Mouse (Mus musculus): ENCODE data around the gene Fam118a.
"Not testable (repeated sequence)": the region's sequence is repeated elsewhere in the genome, so short reads cannot be mapped to it uniquely, and the experiment has no call there.

Fam118a gene

DNA sequence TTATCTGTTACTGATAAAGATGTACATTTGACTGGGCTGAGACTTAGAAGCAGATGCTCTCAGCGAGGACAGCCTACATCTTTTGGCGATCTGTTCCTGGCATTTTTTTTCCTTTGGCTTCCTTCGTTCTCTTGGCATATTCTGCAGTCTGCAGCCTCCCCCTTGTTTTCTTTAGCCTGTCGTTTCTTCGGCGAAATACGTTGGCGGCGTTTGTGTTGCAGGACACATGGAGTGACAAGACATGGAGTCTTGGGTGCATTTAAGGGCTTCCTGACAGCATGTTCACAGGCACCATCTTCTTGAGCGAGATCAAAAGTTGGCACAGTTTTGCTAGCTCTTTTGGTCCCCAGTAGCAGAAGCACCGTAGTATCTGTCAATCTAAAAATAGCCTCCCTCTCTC lies 13.0 kb upstream of the Fam118a start:
- no peak for DNase-seq

DNA sequence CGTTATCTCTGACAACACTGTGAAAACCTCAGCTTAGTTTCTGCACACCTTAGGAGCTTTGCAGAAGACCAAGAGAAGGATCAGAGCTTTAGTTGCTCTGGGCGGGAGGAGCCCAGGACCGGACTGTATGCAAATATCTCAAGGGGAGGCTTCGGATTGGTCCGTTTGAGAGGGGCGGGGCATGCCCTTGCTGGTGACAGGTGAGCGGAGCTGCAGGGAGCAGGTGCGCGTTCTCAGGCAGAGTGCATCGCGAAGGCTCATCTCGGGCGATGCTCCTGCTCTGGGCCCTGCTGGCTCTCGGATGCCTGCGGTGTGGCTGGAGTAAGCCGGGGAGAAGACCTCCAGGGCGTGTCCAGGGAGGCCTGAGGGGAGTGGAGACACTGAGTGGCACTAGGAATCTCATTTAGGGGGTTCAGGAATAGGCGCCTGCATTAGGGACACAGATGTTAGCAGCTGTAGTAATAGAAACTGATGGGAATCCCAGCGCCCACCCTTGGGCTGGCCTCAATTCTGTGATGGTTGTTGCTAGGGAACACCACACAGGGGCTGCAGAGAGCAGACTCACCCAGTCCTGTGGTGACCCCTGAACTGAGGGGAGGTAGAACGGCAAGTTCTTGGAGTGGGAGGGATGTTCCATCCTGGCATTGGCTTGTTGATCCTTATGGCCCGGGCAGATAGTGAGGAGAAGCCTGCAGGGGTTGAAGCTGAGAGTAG lies 11.6 kb upstream of the Fam118a start, which contains the start of gene Upk3a:
Gene Upk3a, plus strand, starts transcription at position 191 of the 714 bp plus-strand sequence.
- DNase-seq: no peak

DNA sequence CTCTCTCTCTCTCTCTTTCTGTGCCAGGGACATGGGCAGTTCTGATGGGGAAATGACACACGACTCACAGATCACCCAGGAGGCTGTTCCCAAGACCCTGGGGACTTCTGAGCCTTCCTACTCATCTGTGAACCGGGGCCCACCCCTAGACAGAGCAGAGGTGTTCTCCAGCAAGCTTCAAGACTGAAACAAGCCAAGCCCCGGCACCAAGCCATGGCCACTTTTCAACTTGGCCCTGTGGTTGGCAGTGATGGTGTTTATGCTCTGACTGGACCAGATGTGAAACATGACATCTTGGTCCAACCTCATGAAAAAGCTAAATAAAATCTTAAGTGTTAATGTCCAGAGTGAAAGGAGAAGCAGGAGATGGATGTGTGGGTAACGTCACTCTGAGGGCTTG lies 6.5 kb upstream of the Fam118a start:
- no peak for DNase-seq

DNA sequence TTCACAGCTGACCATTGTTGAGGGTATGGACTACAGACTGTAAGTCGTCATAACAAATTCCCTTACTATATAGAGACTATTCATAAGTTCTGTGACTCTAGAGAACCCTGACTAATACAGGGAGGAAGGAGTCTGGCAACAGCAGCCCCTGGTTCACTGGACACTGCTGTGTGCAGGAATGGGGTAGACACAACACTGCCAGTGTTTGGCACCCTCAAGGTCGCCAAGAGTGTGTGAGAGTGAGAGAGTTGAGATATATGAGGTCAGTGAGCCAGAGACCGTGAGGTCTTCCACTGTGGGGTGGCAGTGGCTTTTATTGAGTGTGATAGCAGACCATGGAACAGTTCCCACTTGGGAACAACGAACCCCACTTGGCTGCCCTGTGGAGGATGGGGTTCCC lies 2.6 kb upstream of the Fam118a start:
- DNase-seq: no peak

DNA sequence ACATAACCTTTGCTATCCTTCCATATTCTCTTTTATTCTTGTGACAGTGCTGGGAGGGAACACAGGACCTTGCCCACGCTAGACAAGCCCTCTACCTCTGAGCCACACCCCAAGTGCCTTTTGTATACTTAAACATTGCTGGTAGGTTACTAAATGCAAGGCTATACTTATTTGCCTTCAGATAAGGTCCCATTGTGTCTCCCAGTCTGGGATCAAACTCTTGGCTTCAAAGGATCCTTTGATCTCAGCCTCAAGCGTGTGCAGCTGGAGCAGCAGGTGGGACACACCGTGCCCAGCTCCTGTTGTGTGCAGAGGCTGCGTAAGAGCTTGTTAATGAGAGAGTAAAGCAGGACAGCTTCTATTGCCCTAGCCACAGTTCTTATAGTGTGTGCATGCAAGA lies 1.0 kb upstream of the Fam118a start:
- no peak for DNase-seq

DNA sequence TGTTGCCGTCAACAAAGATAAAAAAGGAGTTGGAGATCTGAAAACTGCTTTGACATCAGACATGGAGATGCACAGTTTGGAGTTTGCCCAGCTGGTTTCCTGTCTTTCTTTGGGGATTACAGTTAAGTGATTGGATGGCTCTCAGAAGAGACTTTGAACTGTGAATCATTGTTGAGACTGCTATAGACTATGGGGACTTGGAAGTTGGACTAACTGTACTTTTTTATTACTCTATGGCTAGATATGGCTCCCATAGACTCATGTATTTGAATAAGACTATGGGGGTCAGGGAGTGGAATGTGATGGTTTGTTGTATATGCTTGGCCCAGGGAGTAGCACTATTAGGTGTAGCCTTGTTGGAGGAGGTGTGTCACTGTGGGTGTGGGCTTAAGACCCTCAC lies 1.9 kb downstream of the Fam118a start:
- not testable (repeated sequence) for DNase-seq

DNA sequence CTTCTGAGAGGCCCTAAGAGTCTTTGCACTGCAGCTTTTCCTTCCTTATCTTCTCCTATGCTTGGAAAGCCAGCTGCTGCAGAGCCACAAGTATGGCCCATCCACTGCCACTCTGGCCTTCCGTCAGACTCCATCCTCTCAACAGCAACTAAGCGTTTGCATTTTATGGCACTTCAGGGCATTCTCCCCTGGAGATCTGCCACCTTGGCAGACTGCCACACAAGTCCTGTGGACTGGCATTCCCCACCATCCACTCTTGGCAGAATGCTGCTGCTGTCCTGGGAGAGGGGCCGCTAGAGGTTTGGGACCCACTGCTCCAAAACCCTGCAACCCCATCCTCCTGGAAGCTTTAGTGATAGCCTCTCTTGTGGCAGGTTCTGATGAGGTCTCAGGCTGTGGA lies 3.1 kb downstream of the Fam118a start:
- DNase-seq: no peak

DNA sequence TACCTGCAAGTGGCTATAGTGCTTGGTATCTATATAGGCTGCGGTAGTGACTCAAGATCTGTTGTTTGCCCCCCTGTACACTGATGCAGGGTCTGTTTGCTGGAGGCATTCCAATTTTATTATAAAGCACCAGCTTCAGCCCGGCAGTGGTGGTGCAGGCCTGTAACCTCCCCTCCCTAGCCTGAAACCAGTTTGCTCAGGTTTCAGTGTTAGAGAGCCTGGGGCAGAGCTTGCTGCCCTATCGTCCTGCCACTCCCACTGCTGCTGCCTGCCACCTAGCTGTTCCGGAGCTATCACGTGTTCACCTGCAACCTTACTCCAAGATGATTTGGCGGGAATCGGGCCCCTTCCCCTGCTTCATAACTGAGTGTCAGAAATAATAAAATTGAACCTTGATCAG lies 5.2 kb downstream of the Fam118a start:
- DNase-seq: not testable (repeated sequence)

DNA sequence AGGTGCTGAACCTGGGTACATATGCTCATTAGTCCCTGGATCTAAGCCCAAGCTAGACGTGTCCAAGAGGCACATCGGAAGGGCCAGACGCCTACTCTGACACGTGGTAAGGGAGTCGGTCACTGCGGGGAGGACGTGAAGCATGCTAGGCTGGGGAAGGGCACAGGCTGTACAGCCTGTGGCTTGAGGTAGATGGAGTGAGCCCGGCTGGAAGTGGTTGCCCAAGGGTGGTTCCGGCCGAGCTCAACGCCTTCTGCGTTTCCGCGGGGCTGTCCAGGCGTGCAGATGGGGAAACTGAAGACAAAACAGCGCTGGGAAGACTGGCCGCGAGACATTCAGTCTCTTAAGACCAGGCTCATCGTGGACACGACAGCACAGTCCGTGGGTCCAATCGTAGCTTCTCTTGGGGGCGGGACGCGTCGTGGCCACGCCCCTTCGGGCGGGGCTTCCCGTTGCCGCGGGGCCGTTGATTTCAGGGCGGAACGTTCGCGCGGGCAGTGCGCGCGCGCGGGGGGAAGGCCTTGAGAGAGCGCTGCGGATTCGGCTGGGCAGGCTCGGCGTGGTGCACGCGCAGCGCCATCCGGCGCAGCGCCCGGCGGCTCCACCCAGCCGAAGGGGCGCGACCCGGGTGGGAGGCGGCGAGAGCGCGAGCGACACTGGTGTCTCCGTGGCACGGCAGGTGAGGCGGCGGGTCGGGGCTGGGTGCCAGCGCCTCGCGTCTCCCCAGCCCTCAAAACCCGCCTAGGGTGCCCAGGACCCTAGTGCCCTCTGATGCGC lies 8.0 kb downstream of the Fam118a start:
- peak; percentile 97 for DNase-seq

DNA sequence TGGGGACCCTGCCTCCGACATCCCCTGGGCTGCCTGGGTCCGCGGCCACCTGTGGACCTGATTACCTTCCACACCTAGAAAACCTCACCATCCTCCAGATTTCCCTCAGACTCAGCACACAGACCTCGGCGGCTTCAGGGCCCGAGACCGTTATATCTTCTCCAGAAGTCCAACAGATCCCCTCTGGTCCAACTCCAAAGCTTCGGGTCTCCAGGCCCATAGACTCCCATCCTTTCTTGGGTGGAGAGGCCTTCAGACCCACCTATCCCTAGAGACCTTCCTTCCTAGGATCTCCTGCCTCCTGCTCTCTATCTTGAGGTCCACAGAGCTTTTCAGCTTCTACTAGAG lies 8.6 kb downstream of the Fam118a start:
- DNase-seq: no peak

DNA sequence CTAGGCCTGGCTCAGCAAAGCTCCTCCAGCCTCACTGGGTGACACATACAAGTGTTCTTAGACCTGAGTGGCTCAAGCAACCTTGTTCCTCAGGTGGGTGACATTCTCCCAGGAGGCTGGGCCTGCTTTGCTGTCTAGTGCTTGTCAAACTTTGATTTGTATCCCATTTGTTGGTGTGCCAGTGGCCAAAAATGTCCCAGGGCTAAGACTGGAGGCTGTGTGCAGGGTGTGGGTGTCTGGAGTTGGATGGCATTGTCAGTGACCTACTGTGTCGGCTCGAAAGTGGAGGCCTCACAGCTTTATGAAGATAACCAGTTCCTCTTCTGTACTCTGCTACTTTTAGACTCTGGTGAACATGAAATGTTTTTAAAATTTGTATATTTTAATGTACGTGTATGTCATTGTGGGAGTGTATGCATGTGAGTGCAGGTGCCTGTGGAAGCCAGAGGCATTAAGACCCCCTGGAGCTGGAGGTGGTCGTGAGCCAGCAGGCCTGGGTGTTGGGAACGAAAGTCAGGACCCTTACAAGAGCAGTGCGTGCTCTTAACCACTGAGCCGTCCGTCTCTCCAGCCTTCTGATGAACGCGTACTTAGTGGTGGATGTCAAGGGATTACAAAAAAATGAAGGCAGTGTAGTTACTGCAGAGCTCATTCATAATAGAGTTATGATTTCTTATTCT lies 12.9 kb downstream of the Fam118a start:
- no peak for DNase-seq

DNA sequence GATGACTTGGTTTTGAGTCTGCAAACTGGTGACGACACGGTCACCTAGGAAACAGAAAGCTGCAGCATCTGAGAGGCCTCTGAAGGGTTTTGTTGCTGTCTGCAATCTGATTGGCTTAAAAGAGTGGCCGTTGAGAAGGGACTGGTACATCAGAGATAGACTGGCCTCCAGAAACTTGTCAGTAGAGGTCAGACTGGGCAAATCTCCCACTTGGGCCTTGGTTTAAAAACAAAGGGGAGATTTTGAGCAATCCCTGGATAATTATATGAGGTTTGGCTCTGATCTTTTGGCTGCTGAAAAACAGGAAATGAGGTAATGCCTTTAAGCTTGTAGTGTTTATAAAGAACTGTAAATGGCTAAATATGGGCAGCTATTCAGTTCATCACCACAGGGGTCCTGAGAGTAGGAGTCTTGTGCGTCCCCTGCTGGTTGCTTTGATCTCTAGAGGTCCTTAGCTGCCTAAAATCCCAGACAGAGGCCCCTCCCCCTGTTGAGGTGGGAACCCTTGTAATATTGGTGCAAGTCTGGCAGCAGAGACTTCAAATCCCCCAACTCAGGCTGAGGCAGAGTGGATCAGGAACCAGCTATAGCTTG lies 13.7 kb downstream of the Fam118a start:
- peak; percentile 40 for DNase-seq

DNA sequence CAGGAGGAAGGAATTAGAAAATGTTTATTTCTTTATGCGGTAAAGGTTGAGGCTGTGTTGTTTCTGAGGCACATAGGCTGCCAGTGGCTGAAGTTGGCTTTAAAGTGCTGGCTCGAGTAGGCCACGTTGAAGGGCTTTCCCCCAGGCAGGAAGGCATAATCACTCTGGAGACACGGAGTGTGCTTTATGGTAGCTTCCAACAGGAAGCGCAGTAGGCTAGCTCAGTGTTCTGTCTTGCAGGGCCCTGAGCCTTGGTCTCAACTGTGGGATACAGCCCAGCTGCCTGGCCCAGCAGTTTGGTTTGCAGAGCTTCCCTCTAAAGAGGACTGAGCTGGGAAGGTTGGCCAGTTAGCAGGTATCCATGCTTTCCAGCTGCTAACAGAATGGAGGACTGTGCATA lies 14.4 kb downstream of the Fam118a start:
- DNase-seq: no peak

DNA sequence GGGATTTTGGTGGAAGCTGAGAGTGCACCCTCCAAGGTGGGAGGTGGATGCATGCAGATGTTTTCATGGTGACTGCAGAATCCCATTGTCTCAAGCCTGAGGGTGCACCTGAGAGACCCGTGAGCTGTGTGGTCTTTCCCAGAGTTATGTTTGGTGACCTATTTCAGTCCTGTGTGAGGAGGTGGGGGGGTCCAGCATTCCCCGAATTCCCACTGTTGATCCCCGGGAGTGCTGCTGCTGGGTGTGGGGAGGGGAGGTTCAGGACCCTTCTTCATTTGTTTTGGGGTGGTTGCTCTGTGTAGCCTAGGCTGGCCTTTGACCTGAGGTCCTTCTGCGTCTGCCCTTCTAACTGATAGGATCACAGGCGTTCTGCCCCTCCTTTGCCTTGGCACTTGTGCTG lies 15.0 kb downstream of the Fam118a start:
- no peak for DNase-seq

DNA sequence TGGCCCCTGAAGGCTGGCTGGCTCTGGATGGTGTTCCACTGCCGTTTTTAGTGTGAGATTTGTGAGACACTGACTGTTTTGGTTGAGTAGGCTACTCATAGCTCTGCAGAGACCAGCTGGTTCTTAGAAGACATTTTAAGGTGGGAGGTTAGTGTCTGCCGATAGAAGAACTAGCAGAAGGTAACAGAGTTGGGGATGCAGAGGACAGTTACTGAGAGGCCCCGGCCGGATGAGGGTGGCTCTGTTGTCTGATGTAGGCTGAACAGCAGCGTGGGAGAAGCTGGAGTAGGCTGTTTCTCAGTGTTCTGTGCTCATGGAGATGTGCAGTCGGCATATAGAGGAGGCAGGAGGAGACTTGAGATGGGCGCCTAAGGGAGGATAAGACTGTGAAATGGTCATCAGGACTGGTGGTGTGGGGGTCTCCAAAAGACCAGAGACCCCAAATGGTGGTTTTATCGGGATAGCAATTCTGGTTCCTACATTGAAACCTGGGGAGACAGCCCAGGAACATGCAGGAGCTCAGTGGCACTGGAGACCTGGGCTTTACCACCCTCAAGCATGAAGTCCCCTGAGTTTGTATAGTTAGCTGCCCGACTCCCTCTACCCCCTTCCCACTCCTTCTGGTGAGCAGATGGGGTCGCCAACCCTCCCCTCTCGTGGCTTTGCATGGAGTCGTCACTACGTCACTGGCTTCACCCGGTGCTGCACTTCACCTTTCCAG lies 17.6 kb downstream of the Fam118a start:
- DNase-seq: no peak

DNA sequence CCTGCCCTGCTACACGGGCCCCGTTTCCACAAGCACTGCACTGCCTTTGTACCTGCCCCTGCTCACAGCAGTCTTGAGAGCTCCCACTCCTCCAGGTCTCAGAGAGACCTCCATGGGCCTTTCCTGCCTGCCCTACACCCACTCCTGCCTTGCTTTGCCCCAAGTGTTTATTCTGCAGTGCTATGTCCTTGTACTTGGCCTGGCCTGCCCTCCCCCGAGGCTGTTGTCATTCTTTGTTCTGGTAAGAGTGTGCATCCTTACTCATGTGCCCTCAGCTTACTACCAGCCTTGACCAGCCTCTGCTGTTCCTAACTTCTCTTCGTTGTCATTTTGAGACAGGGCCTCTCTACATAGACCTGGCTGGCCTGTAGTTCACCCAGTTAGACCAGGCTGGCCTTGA lies 19.1 kb downstream of the Fam118a start:
- DNase-seq: no peak

DNA sequence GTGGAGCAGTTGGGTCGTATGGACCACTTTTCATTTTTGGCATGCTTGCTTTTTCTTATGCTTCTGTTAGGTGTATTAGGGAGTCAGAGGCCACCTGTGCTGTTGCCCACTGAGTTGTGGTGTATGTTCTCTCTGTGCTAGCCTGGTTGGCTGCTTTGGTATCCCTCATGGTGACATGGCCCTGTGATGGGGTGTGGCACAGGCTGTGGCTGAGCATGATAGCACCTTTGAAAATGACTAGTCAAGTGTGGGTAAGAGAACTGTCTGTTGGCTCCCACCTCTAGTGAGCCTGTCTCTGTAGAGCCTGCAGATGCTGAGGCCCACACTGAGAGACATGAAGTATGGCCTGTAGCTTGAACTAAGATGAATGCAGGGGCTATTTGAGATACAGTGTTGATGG lies 21.0 kb downstream of the Fam118a start:
- no peak for DNase-seq

DNA sequence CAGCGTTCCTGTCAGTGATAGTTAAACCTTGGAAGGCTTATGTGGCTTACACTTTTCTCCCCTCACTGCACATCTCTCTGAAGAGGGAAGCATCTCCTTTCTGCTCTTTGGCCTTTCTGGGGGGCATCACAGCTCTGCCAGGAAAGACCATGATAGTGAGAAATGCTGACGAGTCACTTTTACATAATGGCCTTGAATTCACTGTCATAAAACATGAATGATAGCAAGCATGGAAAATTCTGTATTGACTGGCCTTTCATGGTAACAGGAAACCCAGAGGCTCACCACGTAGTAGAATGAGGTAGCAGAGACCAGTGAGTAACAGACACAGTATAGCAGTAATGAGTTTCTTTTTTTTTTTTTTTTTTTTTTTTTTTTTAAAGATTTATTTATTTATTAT lies 25.4 kb downstream of the Fam118a start:
- no peak for DNase-seq

DNA sequence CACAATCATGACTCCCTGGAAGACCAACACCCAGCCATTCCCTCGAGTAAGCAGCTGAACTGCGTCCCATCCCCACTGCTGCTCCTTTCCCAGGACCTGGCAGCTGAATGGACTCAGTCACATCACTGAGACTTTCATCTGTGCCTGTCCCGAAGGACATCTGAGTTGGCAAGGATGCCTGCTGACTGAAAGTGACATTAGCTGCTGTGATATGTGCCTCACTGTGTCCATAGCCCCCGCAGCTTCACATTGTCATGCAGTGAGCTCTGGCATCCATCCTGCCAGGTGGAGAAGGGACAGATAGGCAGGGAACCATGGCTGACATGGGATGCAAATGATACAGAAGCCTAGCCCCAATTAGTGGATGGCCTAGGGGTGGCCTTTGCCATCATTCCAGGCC lies 26.4 kb downstream of the Fam118a start:
- no peak for DNase-seq

DNA sequence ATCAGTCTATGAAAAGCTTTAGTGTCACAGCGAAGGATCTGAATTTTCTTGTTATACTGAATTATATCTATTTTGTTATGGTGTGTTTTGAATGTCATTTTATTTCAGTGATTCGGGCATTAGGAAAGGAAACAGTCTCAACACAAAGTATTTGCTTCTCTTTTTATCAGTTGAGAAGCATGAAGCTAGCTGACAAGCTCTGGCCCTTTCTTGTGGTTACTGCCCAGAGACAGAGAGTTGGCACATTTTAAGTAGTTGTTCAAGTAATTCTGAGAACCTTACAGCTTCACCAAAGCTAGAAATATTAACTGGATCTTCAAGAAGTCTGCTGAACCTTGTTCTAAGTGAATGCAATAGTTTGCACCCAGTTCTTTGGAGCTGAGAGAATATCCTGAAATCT lies 34.7 kb downstream of the Fam118a start:
- DNase-seq: no peak

DNA sequence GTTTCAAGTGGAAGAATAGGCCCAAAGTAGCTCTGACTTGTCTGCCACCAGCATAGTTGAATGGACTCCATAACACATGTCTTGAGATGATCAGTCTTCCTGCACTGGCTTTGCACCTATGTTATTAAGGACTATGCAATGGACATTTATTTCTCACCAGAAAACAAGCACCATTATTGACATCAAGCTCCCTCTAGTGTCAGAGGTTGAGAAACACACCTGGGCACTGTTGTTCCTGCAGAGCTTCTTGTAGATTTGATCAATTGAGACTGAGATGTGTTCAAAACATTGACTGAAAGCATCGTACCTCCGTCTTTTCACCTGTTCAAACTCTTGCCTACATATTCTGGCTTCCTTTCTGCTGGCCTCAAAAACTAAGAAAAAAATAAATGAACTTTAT lies 41.8 kb downstream of the Fam118a start:
- DNase-seq: peak; percentile 32

DNA sequence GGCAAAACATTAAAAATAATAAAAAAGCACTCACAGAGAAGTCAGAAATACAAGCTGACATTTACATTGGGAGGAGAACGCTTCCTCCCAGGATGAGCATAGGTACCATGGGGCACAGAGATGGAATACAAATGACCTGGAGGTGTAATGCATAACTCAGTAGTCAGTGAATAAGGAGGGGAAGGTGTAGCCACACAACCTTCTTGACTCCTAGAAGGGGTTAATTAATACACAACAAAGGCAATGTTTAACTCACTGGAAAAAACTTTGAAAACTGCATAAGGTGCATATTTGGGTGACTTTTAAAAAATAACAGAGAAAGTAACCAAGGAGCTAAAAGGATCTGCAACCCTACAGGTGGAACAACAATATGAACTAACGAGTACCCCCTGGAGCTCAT lies 43.9 kb downstream of the Fam118a start:
- no peak for DNase-seq

DNA sequence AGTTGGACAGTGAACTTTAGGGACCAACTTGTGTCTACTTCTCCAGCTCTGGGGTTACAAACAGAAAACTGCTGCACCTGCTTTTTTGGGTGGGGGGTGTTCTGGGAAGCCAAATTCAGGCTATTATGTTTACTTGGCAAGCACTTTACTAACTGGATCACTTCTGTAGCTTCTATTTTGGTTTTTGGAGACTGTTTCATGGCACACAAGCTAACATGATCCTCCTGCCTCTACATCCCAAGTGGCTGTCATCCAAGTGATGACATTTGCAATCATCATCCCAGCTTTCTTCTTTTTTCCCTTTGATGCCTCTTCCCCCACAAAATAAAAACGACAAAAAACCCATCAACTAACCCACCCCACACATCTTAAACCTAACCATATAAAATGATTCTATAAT lies 56.9 kb downstream of the Fam118a start:
- no peak for DNase-seq

All from cerebellum, adult 9-11 months (tissue).